Mouse (Mus musculus) liver, embryonic 16.5 days (tissue): ENCODE measurements around the gene Zfp90. TPM values are rescaled to one million over a fixed set of nuclear protein-coding genes. Genes with fewer than 3 reads are reported as not detected.

Experiments used
- ATAC-seq: fragments of 200-750 bp; cut with Nextera tagmentation; 2 replicates; pipeline ENCODE4 v1.8.0; 2017; ENCODE audit warnings: low read depth, mild to moderate bottlenecking, moderate number of reproducible peaks, moderate library complexity
- H3K27ac ChIP-seq: fragments of 300-500 bp; sonication (generic); 2 replicates; pipeline ENCODE4 v1.5.1; 2014; ENCODE audit warnings: mild to moderate bottlenecking, low read length
- H3K27me3 ChIP-seq: fragments of 300-500 bp; sonication (generic); 2 replicates; pipeline ENCODE4 v1.6.1; 2014; ENCODE audit warnings: low read depth, low read length, mixed read lengths; ENCODE audit not compliant: control insufficient read depth, insufficient read depth
- H3K36me3 ChIP-seq: fragments of 300-500 bp; sonication (generic); 2 replicates; pipeline ENCODE4 v1.6.1; 2014; ENCODE audit warnings: mild to moderate bottlenecking; ENCODE audit not compliant: control insufficient read depth, insufficient read depth
- H3K4me1 ChIP-seq: fragments of 300-500 bp; sonication (generic); 2 replicates; pipeline ENCODE4 v1.6.1; 2014; ENCODE audit warnings: low read depth, low read length, mixed read lengths; ENCODE audit not compliant: control insufficient read depth
- H3K4me2 ChIP-seq: fragments of 300-500 bp; sonication (generic); 2 replicates; pipeline ENCODE4 v1.6.1; 2014; ENCODE audit warnings: low read depth, low read length, mixed read lengths
- H3K4me3 ChIP-seq: fragments of 300-500 bp; sonication (generic); 2 replicates; pipeline ENCODE4 v1.5.1; 2014; ENCODE audit warnings: low read depth, mild to moderate bottlenecking, low read length
- H3K9ac ChIP-seq: fragments of 300-500 bp; sonication (generic); 2 replicates; pipeline ENCODE4 v1.6.1; 2014; ENCODE audit warnings: low read depth, low read length
- H3K9me3 ChIP-seq: fragments of 300-500 bp; sonication (generic); replicated peaks from 2 replicates; pipeline ENCODE4 v1.6.1; 2016; ENCODE audit warnings: low read length; ENCODE audit not compliant: control insufficient read depth
- WGBS: fragments of 180-500 bp; shearing (Covaris S2); extraction: QIAGEN DNeasy Blood & Tissue Kit; methylation state at CpG from one replicate; pipeline ENCODE4 v1.1.7; 2014; ENCODE audit not compliant: insufficient replicate concordance; 5-methylcytosine and 5-hydroxymethylcytosine counted together
- polyA plus RNA-seq: library from polyadenylated mRNA; unstranded; fragments of >200 nt; fragmentation: Nextera tagmentation; extraction: Ambion mirVana; gene quantifications from 2 replicates; pipeline ENCODE4 v1.2.1, GENCODE M21; 2015

Gene Zfp90
- polyA plus RNA-seq, 1 experiment from 2014 or later: 2.8 TPM

DNA sequence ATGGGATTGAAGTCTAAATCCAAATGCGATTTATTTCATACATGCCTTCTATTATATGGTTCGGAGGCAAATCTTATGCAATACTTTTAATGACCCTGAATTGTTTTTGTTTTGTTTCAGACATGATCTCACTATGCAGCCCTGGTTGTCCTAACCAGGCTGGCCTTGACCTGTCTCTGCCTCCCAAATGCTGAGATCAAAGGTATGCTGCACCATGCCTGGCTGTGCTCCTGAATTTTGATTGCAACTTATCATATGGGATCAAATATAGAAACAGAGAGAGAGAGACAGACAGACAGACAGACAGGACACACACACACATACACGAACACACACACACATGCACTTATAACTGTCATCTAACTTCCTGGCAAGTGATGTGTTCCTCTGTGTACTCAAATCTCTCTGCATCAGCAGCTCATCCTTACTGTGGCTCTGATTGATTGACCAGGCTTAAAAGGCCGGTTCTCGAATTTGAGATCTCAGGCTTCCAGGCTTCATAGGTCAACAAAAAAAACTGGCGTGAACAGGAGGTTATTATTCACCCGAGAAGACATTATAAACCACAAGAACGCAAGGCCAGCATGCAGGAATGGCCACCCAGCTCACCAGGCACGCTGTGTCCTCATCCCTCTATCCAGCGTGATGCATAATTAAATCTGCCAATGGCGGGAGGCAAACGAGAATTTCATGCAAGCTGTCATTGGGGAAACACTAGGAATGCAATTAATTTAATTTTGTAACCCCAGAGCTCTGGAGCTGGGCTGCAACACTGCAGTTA lies 37.8 kb downstream of the Zfp90 start:
- H3K4me2 ChIP-seq: no peak overlapping the region
- no peaks in the 10 kb centered on the region for H3K27me3 ChIP-seq
- no peaks in the 10 kb centered on the region for H3K9me3 ChIP-seq
- no peak for ATAC-seq
- no peak overlapping the region for H3K4me3 ChIP-seq
- H3K4me1 ChIP-seq: no peaks in the 10 kb centered on the region
- WGBS: 55% methylated on average over 12 of the region's 12 CpGs
- no peak overlapping the region for H3K9ac ChIP-seq
- no peaks in the 10 kb centered on the region for H3K36me3 ChIP-seq
- no peak overlapping the region for H3K27ac ChIP-seq

- Histone ChIP-seq H3K9me3 (no peaks in the 10 kb centered on the region), H3K9ac (no peak overlapping the region), H3K4me3 (no peak overlapping the region), H3K27me3 (no peaks in the 10 kb centered on the region), H3K4me1 (no peaks in the 10 kb centered on the region), H3K27ac (no peak overlapping the region), H3K36me3 (no peaks in the 10 kb centered on the region), H3K4me2 (no peak overlapping the region)
- 60% methylated on average over 11 of the region's 11 CpGs for WGBS
- ATAC-seq: no peak
Measured at GRCm38 (mm10) chr8:106454036-106454435, 38.9 kb downstream of the Zfp90 start.

DNA sequence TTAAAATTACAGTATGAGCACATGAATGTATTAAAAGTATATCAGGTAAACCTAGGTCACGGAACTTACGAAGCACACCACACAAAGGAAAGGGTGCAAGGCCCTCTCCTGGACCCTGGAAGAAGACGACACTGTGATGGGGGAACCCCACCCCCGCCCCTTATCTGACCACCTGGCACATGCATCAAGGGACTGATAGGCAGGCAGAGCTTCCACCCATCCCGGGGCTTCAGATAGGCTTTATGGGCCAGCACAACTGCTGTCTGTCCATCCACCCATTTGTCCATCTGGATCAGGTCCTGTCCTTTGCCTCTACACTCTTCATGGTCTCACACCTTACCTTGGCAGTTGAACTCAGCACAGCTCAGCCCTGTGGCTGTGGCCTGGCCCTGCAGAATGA lies 47.0 kb downstream of the Zfp90 start:
- Histone ChIP-seq H3K27ac (no peak overlapping the region), H3K9me3 (no peaks in the 10 kb centered on the region), H3K4me3 (no peak overlapping the region), H3K4me2 (no peak overlapping the region), H3K27me3 (no peaks in the 10 kb centered on the region), H3K9ac (no peak overlapping the region), H3K4me1 (no peaks in the 10 kb centered on the region), H3K36me3 (no peaks in the 10 kb centered on the region)
- 42% methylated on average over 5 of the region's 5 CpGs for WGBS
- ATAC-seq: no peak

- 61% methylated on average over 6 of the region's 6 CpGs for WGBS
- Histone ChIP-seq H3K27me3 (no peaks in the 10 kb centered on the region), H3K9ac (no peak overlapping the region), H3K4me3 (no peak overlapping the region), H3K4me1 (no peaks in the 10 kb centered on the region), H3K36me3 (no peaks in the 10 kb centered on the region), H3K27ac (no peak overlapping the region), H3K4me2 (no peak overlapping the region), H3K9me3 (no peaks in the 10 kb centered on the region)
- no peak for ATAC-seq
Measured at GRCm38 (mm10) chr8:106463795-106464194, 48.7 kb downstream of the Zfp90 start.

DNA sequence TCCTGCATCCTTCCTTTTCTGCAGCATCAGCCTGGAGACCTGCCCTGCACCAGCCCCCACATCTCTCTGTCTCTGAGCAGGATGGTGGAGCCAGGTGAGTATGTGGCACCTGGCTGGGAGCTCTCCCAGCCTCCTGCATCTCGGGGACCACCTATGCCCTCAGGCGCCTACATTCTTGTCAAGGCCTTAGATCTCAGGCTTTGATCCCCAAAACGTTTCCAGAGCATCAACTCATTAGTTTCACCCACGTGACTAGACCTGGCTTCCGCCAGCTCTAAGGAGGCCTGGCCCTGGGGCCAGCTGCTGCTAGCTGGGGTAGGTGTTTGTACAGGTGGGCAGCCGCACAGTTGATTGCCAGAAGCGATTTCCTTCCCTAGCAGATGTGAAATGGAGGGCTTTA lies 54.4 kb downstream of the Zfp90 start:
- Histone ChIP-seq H3K4me2 (no peak overlapping the region), H3K27me3 (no peaks in the 10 kb centered on the region), H3K4me1 (no peaks in the 10 kb centered on the region), H3K9me3 (no peaks in the 10 kb centered on the region), H3K27ac (no peak overlapping the region), H3K9ac (no peak overlapping the region), H3K36me3 (no peaks in the 10 kb centered on the region), H3K4me3 (no peak overlapping the region)
- WGBS: 49% methylated on average over 7 of the region's 7 CpGs
- no peak for ATAC-seq

DNA sequence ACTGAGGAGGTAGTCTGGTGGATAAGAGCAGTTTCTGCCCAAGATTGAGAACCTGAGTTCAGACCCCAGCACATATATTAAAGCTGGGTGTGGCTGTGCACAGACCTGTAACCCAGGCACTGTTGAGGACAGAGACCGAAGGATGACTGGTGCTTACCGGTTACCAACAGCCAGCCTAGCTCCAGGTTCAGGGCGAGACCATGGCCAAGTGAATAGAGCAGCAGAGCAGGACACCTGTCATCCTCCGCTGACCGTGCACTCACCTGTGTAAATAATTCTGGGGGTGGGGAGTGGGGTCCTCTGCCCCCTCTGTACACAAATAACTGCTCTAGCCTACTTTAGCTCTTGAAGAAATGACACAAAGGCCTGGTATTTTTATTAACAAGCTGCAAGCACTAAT lies 58.9 kb downstream of the Zfp90 start:
- H3K4me2 ChIP-seq: no peak overlapping the region
- ATAC-seq: no peak
- no peak overlapping the region for H3K4me3 ChIP-seq
- H3K27ac ChIP-seq: no peak overlapping the region
- H3K4me1 ChIP-seq: no peaks in the 10 kb centered on the region
- no peaks in the 10 kb centered on the region; the same call in 1 of the 2 replicates for H3K9me3 ChIP-seq
- WGBS: 72% methylated on average over 5 of the region's 5 CpGs
- H3K9ac ChIP-seq: no peak overlapping the region
- no peaks in the 10 kb centered on the region for H3K27me3 ChIP-seq
- H3K36me3 ChIP-seq: no peaks in the 10 kb centered on the region

Other genes starting within 250 kb of the Zfp90 start
- 4.1 and 4.3 TPM in 2 replicates for gene Slc7a6, start 246.5 kb upstream of the Zfp90 start, polyA plus RNA-seq
- 9.2 and 9.7 TPM in 2 replicates for gene Slc7a6os, start 204.4 kb upstream of the Zfp90 start, polyA plus RNA-seq
- 18.0 and 19.7 TPM in 2 replicates for gene Prmt7, start 204.4 kb upstream of the Zfp90 start, polyA plus RNA-seq
- gene Smpd3, start 77.3 kb upstream of the Zfp90 start, polyA plus RNA-seq: 0.46 and 0.77 TPM in 2 replicates
- not detected in 2 replicates for gene 6030452D12Rik, start 85.2 kb downstream of the Zfp90 start, polyA plus RNA-seq
- gene Cdh3, start 95.6 kb downstream of the Zfp90 start, polyA plus RNA-seq: 1.2 and 1.4 TPM in 2 replicates
- 6.8 and 7.2 TPM in 2 replicates for gene Gm10073, start 158.1 kb downstream of the Zfp90 start, polyA plus RNA-seq
- 22.9 and 26.5 TPM in 2 replicates for gene Cdh1, start 188.0 kb downstream of the Zfp90 start, polyA plus RNA-seq